Mouse (Mus musculus) stomach, embryonic 16.5 days (tissue): Measurements from ENCODE around the gene Pltp. TPM values are rescaled to one million over a fixed set of nuclear protein-coding genes. Genes with fewer than 3 reads are reported as not detected.
A peak's percentile ranks its signal among the peaks of the same experiment; 100 is the strongest.
"Not testable (repeated sequence)": the region's sequence is repeated elsewhere in the genome, so short reads cannot be mapped to it uniquely, and the experiment has no call there.

Experiments
- ATAC-seq: fragments of 200-750 bp; cut with Nextera tagmentation; 2 replicates; pipeline ENCODE4 v1.8.0; 2017; ENCODE audit warnings: moderate number of reproducible peaks, moderate TSS enrichment; ENCODE audit not compliant: insufficient read depth, low FRiP score
- H3K27ac ChIP-seq: fragments of 300-500 bp; sonication (generic); 2 replicates; pipeline ENCODE4 v1.5.1; 2014; ENCODE audit warnings: low read length
- H3K27me3 ChIP-seq: fragments of 300-500 bp; sonication (generic); 2 replicates; pipeline ENCODE4 v1.6.1; 2014; ENCODE audit warnings: low read length, control low read depth, mixed read lengths; ENCODE audit not compliant: control insufficient read depth, insufficient read depth
- H3K36me3 ChIP-seq: fragments of 300-500 bp; sonication (generic); 2 replicates; pipeline ENCODE4 v1.6.1; 2014; ENCODE audit warnings: low read length; ENCODE audit not compliant: control insufficient read depth, insufficient read depth
- H3K4me1 ChIP-seq: fragments of 300-500 bp; sonication (generic); 2 replicates; pipeline ENCODE4 v1.6.1; 2014; ENCODE audit warnings: low read length, control low read depth, mixed read lengths; ENCODE audit not compliant: control insufficient read depth, insufficient read depth
- H3K4me2 ChIP-seq: fragments of 300-500 bp; sonication (generic); 2 replicates; pipeline ENCODE4 v1.6.1; 2014; ENCODE audit warnings: low read depth, low read length, mixed read lengths
- H3K4me3 ChIP-seq: fragments of 300-500 bp; sonication (generic); replicated peaks from 2 replicates; pipeline ENCODE4 v1.5.1; 2014; ENCODE audit warnings: mild to moderate bottlenecking, low read length
- H3K9ac ChIP-seq: fragments of 300-500 bp; sonication (generic); 2 replicates; pipeline ENCODE4 v1.6.1; 2014; ENCODE audit warnings: low read length
- H3K9me3 ChIP-seq: fragments of 300-500 bp; sonication (generic); replicated peaks from 2 replicates; pipeline ENCODE4 v1.6.1; 2016; ENCODE audit warnings: low read length, control low read depth; ENCODE audit not compliant: control insufficient read depth
- WGBS: fragments of 180-500 bp; shearing (Covaris S2); extraction: QIAGEN DNeasy Blood & Tissue Kit; methylation state at CpG from one replicate; pipeline ENCODE4 v1.1.7; 2014; 5-methylcytosine and 5-hydroxymethylcytosine counted together
- polyA plus RNA-seq: library from polyadenylated mRNA; unstranded; fragments of >200 nt; fragmentation: Nextera tagmentation; extraction: Ambion mirVana; gene quantifications from 2 replicates; pipeline ENCODE4 v1.2.1, GENCODE M21; 2015

The Pltp gene
- polyA plus RNA-seq, 1 experiment from 2014 or later, result 60.1 TPM

DNA sequence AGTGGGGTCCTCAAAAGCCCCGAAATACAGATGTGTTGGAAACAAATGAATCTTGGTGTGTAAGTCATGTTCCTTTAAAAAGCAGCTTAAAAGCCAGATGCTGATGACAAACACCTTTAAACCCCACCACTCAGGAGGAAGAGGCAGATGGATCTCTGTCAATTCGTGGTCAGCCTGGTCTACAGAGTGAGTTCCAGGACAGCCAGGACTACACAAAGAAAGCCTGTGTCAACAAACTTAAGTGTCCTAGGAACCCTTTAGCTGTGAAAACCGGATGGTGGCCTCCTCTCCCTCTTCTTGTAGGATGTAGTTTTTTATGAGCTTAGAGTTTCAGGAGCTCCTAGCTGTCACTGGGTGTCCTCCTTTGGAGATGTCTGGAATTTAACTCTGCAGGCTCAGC is 16.1 kb upstream of the Pltp start:
- peaks cover 22% of the 10 kb centered on the region for H3K4me1 ChIP-seq
- no peak overlapping the region for H3K9ac ChIP-seq
- no peaks in the 10 kb centered on the region for H3K9me3 ChIP-seq
- H3K27ac ChIP-seq, result peak overlapping the region; percentile 83
- H3K4me3 ChIP-seq, result no peak overlapping the region
- no peak overlapping the region for H3K4me2 ChIP-seq
- no peaks in the 10 kb centered on the region for H3K27me3 ChIP-seq
- 41% methylated on average over 3 of the region's 3 CpGs for WGBS
- ATAC-seq, result no peak
- H3K36me3 ChIP-seq, result no peaks in the 10 kb centered on the region

GRCm38 (mm10) chr2:164871602-164872303 is 14.2 kb upstream of the Pltp start:
- WGBS, result 52% methylated on average over 6 of the region's 6 CpGs
- Histone ChIP-seq H3K9ac (no peak overlapping the region), H3K27ac (no peak overlapping the region), H3K4me1 (peaks cover 19% of the 10 kb centered on the region), H3K4me3 (no peak overlapping the region), H3K36me3 (no peaks in the 10 kb centered on the region), H3K4me2 (no peak overlapping the region), H3K27me3 (no peaks in the 10 kb centered on the region), H3K9me3 (peaks cover 6% of the 10 kb centered on the region)
- ATAC-seq, result no peak

GRCm38 (mm10) chr2:164868491-164868890 is 11.0 kb upstream of the Pltp start:
- H3K9me3 ChIP-seq, result peaks cover 6% of the 10 kb centered on the region
- no peak overlapping the region for H3K4me2 ChIP-seq
- no peak overlapping the region for H3K9ac ChIP-seq
- 59% methylated on average over 7 of the region's 7 CpGs for WGBS
- no peaks in the 10 kb centered on the region for H3K27me3 ChIP-seq
- H3K4me3 ChIP-seq, result no peak overlapping the region
- peaks cover 4% of the 10 kb centered on the region; the same call in 1 of the 2 replicates for H3K4me1 ChIP-seq
- H3K36me3 ChIP-seq, result no peaks in the 10 kb centered on the region
- H3K27ac ChIP-seq, result no peak overlapping the region
- ATAC-seq, result no peak

DNA sequence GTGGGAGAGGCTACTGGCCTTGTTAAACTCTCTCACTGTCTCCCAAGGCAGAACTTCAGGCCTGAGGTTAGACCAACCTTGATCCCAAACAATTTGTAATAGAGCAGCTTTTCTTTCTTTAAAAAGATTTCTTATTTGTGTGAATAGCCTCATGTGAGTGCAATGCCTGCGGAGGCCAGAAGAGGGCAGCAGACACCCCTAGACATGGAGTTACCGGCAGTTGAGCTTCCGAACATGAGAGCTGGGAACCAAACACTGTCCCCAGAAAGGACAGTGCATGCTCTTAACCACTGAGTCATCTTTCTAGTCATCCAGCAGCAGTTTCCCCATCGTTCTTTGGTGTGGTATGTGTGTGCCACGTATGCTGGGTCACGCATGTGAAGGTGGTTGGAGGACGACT is 10.1 kb upstream of the Pltp start:
- 92% methylated on average over 7 of the region's 7 CpGs for WGBS
- Histone ChIP-seq H3K4me2 (no peak overlapping the region), H3K9me3 (peaks cover 6% of the 10 kb centered on the region), H3K4me3 (no peak overlapping the region), H3K36me3 (no peaks in the 10 kb centered on the region), H3K27ac (peak overlapping the region; percentile 58), H3K4me1 (peaks cover 7% of the 10 kb centered on the region; the same call in 1 of the 2 replicates), H3K9ac (no peak overlapping the region), H3K27me3 (no peaks in the 10 kb centered on the region)
- ATAC-seq, result no peak

DNA sequence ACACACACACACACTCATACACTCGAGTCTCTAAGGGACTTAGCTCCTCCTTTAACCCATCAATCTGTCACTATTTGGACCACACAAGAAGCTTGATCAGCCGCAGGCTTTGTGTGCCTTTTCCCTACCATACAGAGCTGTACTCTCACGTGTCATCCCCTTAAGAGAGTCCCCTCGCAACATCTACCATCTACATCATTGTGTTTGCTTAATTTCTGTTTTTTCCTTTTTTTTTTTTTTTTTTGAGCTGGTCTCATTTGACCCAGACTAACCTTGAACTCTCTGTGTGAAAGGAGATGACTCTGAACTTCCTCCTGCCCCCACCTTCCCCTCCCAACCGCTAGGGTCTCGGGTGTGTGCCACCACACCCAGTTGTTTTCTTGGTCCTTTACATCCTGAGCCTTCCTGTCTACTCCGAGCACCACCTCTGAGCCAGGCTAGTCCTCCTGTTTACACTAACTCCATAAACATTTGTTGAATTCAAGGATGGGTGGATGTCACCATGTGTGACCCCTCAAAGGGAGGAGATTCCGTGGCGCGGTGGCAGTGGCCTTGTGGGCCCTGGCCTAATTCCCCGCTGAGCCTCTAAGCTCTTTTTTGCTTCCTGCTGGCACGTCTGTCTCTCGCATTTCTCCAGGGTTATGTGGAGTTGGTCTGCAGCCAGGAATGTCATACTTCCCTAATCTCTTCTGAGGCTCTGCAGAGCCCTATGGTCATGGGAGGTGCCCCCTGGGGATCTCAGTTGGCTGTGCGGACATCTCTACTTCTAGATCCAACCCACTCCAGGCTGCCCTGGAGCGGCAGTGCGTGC is 9.4 kb upstream of the Pltp start:
- 23% methylated on average over 16 of the region's 16 CpGs for WGBS
- H3K4me3 ChIP-seq, result no peak overlapping the region
- peak; percentile 65 for ATAC-seq

DNA sequence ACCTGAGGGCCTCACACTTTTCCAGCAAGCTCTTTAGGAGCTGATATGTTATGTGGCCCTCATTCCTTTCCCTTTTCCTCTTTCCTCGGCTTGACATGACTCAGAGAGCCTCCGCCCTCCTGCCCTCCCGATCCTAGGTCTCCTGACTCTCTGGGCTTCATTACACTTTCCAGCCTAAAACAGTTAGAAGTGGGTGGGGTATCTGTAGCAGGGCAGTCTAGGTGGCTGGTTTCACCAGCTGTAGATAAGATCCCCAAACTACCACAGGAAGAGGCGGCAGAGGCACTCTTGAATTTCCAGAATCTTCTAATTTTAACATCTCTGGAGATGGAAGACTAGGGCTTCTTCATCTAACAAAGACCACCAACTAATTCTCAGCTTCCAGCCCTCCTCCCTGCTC is 7.1 kb upstream of the Pltp start:
- no peak for ATAC-seq
- H3K4me3 ChIP-seq, result no peak overlapping the region
- H3K36me3 ChIP-seq, result no peaks in the 10 kb centered on the region
- H3K27ac ChIP-seq, result no peak overlapping the region
- no peak overlapping the region for H3K4me2 ChIP-seq
- peaks cover 19% of the 10 kb centered on the region for H3K4me1 ChIP-seq
- no peak overlapping the region for H3K9ac ChIP-seq
- peaks cover 6% of the 10 kb centered on the region for H3K9me3 ChIP-seq
- WGBS, result 58% methylated on average over 4 of the region's 4 CpGs
- H3K27me3 ChIP-seq, result no peaks in the 10 kb centered on the region

More for the DNA sequence above, 9.4 kb upstream of the Pltp start:
- Histone ChIP-seq H3K4me2 (no peak overlapping the region), H3K36me3 (no peaks in the 10 kb centered on the region), H3K9ac (no peak overlapping the region), H3K27ac (peak overlapping the region; percentile 58), H3K9me3 (peaks cover 6% of the 10 kb centered on the region), H3K4me1 (peaks cover 9% of the 10 kb centered on the region), H3K27me3 (no peaks in the 10 kb centered on the region)

DNA sequence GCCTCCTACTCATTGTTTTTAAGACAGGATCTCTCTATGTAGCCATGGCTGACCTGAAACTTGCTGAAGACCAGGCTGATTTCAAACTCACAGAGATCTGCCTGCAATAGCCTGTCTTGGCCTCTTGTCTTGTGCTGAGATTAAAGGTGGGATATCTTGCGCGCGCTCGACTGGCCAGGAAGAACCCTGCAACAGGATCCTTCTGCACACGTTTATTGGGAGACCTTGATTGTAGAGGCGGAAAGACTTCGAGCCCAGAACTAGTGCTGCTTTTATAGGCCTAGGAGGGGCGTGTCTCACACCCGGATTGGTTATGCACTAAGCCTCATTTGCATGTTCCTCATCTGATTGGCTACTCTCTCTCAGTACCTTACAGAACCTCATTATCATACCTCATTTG is 5.9 kb upstream of the Pltp start:
- WGBS, result 96% methylated on average over 7 of the region's 9 CpGs
- H3K36me3 ChIP-seq, H3K4me3 ChIP-seq: not testable (repeated sequence)

DNA sequence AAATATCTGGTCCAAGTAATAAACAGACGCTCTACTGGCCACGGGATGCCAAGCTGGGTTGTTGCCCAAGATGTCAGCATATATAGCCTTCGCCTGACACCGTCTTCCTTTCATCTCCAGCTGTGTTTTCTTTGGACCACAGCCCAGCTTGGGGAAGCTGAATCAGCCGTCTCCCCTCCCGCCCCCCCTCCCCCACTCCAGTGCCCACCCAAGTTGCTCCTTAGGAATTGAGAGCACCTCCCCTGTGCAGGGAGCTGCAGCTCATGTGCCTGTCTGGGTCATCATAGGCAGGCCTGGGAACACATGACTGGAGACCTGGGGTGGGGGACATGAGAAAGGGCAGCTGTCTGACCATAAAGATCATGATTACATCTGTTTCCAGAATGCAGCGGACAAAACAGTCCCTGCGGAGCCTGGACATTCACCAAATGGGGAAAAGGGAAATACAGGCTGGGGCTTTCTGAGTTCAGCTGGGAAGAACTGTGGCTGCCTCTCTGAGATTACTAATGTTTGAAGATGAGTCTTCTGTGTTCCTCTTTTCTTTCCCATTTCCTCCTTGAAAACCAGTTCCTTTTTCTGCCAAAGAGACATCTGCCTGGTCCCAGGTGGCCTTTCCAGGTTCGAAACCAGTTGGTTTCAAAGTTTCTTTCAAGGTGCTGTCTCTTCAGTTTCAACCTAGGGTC is 4.8 kb upstream of the Pltp start:
- no peaks in the 10 kb centered on the region for H3K9me3 ChIP-seq
- H3K27me3 ChIP-seq, result no peaks in the 10 kb centered on the region
- peak overlapping the region; percentile 81 for H3K27ac ChIP-seq
- no peaks in the 10 kb centered on the region for H3K36me3 ChIP-seq
- H3K4me2 ChIP-seq, result no peak overlapping the region
- H3K4me1 ChIP-seq, result peaks cover 25% of the 10 kb centered on the region
- WGBS, result 26% methylated on average over 9 of the region's 9 CpGs
- H3K9ac ChIP-seq, result no peak overlapping the region; the same call in 1 of the 2 replicates
- peak; percentile 80 for ATAC-seq
- H3K4me3 ChIP-seq, result no peak overlapping the region

More for the DNA sequence above, 5.9 kb upstream of the Pltp start:
- H3K4me2 ChIP-seq, ATAC-seq, H3K27ac ChIP-seq, H3K9me3 ChIP-seq, H3K9ac ChIP-seq, H3K27me3 ChIP-seq: not testable (repeated sequence)
- peaks cover 25% of the 10 kb centered on the region for H3K4me1 ChIP-seq

GRCm38 (mm10) chr2:164861094-164861493 is 3.6 kb upstream of the Pltp start:
- no peak overlapping the region for H3K9ac ChIP-seq
- peaks cover 4% of the 10 kb centered on the region; the same call in 1 of the 2 replicates for H3K27me3 ChIP-seq
- ATAC-seq, result no peak
- no peaks in the 10 kb centered on the region for H3K36me3 ChIP-seq
- no peak overlapping the region for H3K4me3 ChIP-seq
- 59% methylated on average over 4 of the region's 4 CpGs for WGBS
- peak overlapping the region; percentile 81; the same call in 1 of the 2 replicates for H3K27ac ChIP-seq
- no peaks in the 10 kb centered on the region for H3K9me3 ChIP-seq
- peaks cover 26% of the 10 kb centered on the region for H3K4me1 ChIP-seq
- H3K4me2 ChIP-seq, result no peak overlapping the region
